Mouse (Mus musculus) limb, embryonic 15.5 days (tissue): Measurements from ENCODE around the gene Slc25a44. TPM values are rescaled to one million over a fixed set of nuclear protein-coding genes. Genes with fewer than 3 reads are reported as not detected.

Source experiments
- ATAC-seq: fragments of 200-750 bp; cut with Nextera tagmentation; 2 replicates; pipeline ENCODE4 v1.8.0; 2017; ENCODE audit warnings: low read depth, moderate TSS enrichment; ENCODE audit not compliant: insufficient number of reproducible peaks, low FRiP score, low TSS enrichment
- H3K27ac ChIP-seq: fragments of 300-500 bp; sonication (generic); 2 replicates; pipeline ENCODE4 v1.5.1; 2015; ENCODE audit warnings: moderate library complexity, mild to moderate bottlenecking, inconsistent platforms
- H3K27me3 ChIP-seq: fragments of 300-500 bp; sonication (generic); 2 replicates; pipeline ENCODE4 v1.6.1; 2015; ENCODE audit warnings: inconsistent platforms
- H3K36me3 ChIP-seq: fragments of 300-500 bp; sonication (generic); 2 replicates; pipeline ENCODE4 v1.6.1; 2015; ENCODE audit warnings: inconsistent platforms
- H3K4me1 ChIP-seq: fragments of 300-500 bp; sonication (generic); 2 replicates; pipeline ENCODE4 v1.6.1; 2015; ENCODE audit warnings: inconsistent platforms
- H3K4me2 ChIP-seq: fragments of 300-500 bp; sonication (generic); 2 replicates; pipeline ENCODE4 v1.6.1; 2015; ENCODE audit warnings: mild to moderate bottlenecking, inconsistent platforms
- H3K4me3 ChIP-seq: fragments of 300-500 bp; sonication (generic); 2 replicates; pipeline ENCODE4 v1.5.1; 2015; ENCODE audit warnings: mild to moderate bottlenecking, inconsistent platforms
- H3K9ac ChIP-seq: fragments of 300-500 bp; sonication (generic); 2 replicates; pipeline ENCODE4 v1.6.1; 2015; ENCODE audit warnings: inconsistent platforms
- H3K9me3 ChIP-seq: fragments of 300-500 bp; sonication (generic); 2 replicates; pipeline ENCODE4 v1.6.1; 2016; ENCODE audit warnings: inconsistent platforms
- WGBS: fragments of 180-500 bp; shearing (Covaris S2); methylation state at CpG from one replicate; pipeline ENCODE4 v1.1.7; 2015; 5-methylcytosine and 5-hydroxymethylcytosine counted together
- polyA plus RNA-seq: library from polyadenylated mRNA; unstranded; fragments of >200 nt; fragmentation: Nextera tagmentation; extraction: Ambion mirVana; gene quantifications from 2 replicates; pipeline ENCODE4 v1.2.1, GENCODE M21; 2015

Gene Slc25a44
- polyA plus RNA-seq, 1 experiment from 2014 or later = 16.5 TPM

- H3K4me2 ChIP-seq = peak overlapping the region; percentile 37; the same call in 1 of the 2 replicates
- no peak for ATAC-seq
- no peak overlapping the region for H3K4me3 ChIP-seq
- no peaks in the 10 kb centered on the region for H3K9me3 ChIP-seq
- no peaks in the 10 kb centered on the region for H3K27me3 ChIP-seq
- 79% methylated on average over 10 of the region's 10 CpGs for WGBS
- peaks cover 6% of the 10 kb centered on the region for H3K36me3 ChIP-seq
- H3K27ac ChIP-seq = no peak overlapping the region
- H3K4me1 ChIP-seq = peaks cover 24% of the 10 kb centered on the region
- no peak overlapping the region for H3K9ac ChIP-seq
Measured at GRCm38 (mm10) chr3:88425708-88426420, 925 bp upstream of the Slc25a44 start.

DNA sequence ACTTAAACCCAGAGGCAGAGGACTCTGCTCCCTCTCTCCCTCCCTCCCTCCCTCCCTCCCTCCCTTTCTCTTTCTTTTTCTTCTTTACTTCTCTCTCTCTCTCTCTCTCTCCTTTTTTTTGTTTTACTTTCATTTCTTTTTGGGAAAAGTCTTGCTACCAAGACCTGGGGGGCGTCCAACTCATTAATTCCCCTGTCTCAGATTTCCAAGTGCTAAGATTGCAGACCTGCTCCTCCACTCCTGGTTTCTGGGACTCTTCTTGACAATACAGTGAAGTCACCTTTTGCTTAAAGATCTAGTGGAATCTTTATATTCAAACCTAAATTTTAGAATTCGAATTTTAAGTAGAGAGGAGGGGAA lies 371 bp upstream of the Slc25a44 start:
- Histone ChIP-seq H3K4me3 (peak overlapping the region; percentile 79), H3K9me3 (no peaks in the 10 kb centered on the region), H3K4me1 (peaks cover 24% of the 10 kb centered on the region), H3K27ac (peak overlapping the region; percentile 51; the same call in 1 of the 2 replicates), H3K36me3 (peaks cover 12% of the 10 kb centered on the region), H3K4me2 (peak overlapping the region; percentile 37; the same call in 1 of the 2 replicates), H3K9ac (no peak overlapping the region), H3K27me3 (no peaks in the 10 kb centered on the region)
- ATAC-seq = no peak
- 5% methylated on average over 2 of the region's 2 CpGs for WGBS

DNA sequence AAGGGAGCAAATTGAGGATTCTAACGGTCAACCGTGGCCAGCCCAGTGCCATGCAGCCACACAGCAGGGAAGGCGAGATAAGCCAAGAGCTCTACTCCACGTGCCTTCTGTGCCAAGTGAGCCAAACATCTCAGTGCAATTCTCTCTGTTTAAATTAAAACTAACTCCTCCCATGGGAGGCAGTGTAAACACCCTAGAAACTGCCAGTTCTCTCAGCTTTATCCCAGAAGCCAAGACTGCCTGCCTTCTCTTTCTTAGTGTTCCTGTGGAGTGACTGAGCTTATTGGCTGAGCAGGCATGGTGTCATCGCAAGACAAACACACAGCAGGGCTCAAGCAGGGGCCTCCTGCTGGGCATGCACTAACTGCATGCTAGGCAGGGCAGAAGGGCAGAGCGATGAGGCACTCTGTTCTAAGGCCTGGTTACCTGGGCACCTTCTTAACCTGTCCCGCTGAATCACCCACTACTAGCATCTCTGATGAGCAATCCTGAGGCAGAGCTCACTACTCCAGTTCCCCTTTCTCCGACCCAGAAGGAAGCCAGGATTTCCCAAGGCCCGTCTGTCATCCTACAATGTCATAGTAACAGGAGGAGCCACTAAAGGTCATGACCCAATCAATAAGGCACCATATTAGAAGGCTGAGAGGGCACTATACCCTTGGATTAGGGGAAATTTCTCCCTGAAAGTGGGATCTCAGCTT lies 2.8 kb downstream of the Slc25a44 start:
- Histone ChIP-seq H3K27ac (no peak overlapping the region), H3K4me2 (no peak overlapping the region), H3K4me1 (peaks cover 24% of the 10 kb centered on the region), H3K36me3 (peaks cover 42% of the 10 kb centered on the region), H3K4me3 (no peak overlapping the region), H3K27me3 (no peaks in the 10 kb centered on the region), H3K9me3 (no peaks in the 10 kb centered on the region), H3K9ac (no peak overlapping the region)
- WGBS = 57% methylated on average over 9 of the region's 9 CpGs
- no peak for ATAC-seq

- Histone ChIP-seq H3K27ac (no peak overlapping the region), H3K27me3 (no peaks in the 10 kb centered on the region), H3K4me3 (no peak overlapping the region), H3K36me3 (peaks cover 54% of the 10 kb centered on the region), H3K4me1 (peaks cover 24% of the 10 kb centered on the region), H3K9me3 (no peaks in the 10 kb centered on the region), H3K4me2 (no peak overlapping the region), H3K9ac (no peak overlapping the region)
- no peak for ATAC-seq
- WGBS = 95% methylated on average over 19 of the region's 19 CpGs
Measured at GRCm38 (mm10) chr3:88420771-88421170, 4.2 kb downstream of the Slc25a44 start.

- no peak overlapping the region for H3K4me2 ChIP-seq
- H3K27ac ChIP-seq = no peak overlapping the region
- H3K27me3 ChIP-seq = no peaks in the 10 kb centered on the region
- H3K36me3 ChIP-seq = peaks cover 80% of the 10 kb centered on the region
- H3K4me3 ChIP-seq = no peak overlapping the region
- 85% methylated on average over 6 of the region's 6 CpGs for WGBS
- no peaks in the 10 kb centered on the region for H3K9me3 ChIP-seq
- no peak overlapping the region for H3K9ac ChIP-seq
- no peak for ATAC-seq
- peaks cover 12% of the 10 kb centered on the region for H3K4me1 ChIP-seq
Measured at GRCm38 (mm10) chr3:88418016-88418415, 6.9 kb downstream of the Slc25a44 start.

- Histone ChIP-seq H3K36me3 (peaks cover 92% of the 10 kb centered on the region), H3K9ac (no peak overlapping the region), H3K27ac (no peak overlapping the region), H3K4me2 (no peak overlapping the region), H3K27me3 (no peaks in the 10 kb centered on the region), H3K4me1 (peaks cover 5% of the 10 kb centered on the region), H3K4me3 (no peak overlapping the region), H3K9me3 (no peaks in the 10 kb centered on the region)
- no peak for ATAC-seq
- 88% methylated on average over 4 of the region's 4 CpGs for WGBS
Measured at GRCm38 (mm10) chr3:88415668-88416067, 9.3 kb downstream of the Slc25a44 start.

DNA sequence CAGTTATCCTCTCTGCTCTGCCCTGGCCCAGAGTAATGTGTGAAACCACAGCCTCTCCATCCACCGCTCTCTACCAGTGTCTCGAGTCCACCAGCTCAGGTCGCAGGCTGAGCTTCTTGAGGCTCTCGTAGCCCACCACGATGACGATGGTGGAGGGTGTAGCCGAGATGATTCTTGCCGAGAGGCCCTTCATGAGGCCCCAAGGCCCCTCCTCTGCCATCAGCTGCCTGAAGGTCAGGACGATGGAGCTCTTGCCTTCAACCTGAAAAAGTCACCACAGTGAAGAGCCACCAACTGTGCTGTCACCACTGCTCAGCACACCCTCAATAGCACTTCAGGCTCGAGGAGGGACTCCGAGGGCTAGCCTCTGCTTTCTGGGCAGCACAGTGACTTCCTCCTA lies 12.3 kb downstream of the Slc25a44 start:
- Histone ChIP-seq H3K36me3 (peaks cover 61% of the 10 kb centered on the region), H3K9ac (no peak overlapping the region), H3K27me3 (no peaks in the 10 kb centered on the region), H3K4me3 (no peak overlapping the region), H3K27ac (no peak overlapping the region; the same call in 1 of the 2 replicates), H3K4me1 (peaks cover 30% of the 10 kb centered on the region), H3K4me2 (no peak overlapping the region), H3K9me3 (no peaks in the 10 kb centered on the region)
- ATAC-seq = no peak
- WGBS = 89% methylated on average over 11 of the region's 11 CpGs

- Histone ChIP-seq H3K27me3 (no peaks in the 10 kb centered on the region), H3K9me3 (no peaks in the 10 kb centered on the region), H3K27ac (no peak overlapping the region), H3K9ac (0 out of 2 replicates have a peak overlapping the region, but pooled peaks have one; percentile 2), H3K4me3 (no peak overlapping the region), H3K36me3 (peaks cover 54% of the 10 kb centered on the region), H3K4me2 (no peak overlapping the region), H3K4me1 (peaks cover 38% of the 10 kb centered on the region)
- 89% methylated on average over 4 of the region's 4 CpGs for WGBS
- no peak for ATAC-seq
Measured at GRCm38 (mm10) chr3:88411681-88412080, 13.3 kb downstream of the Slc25a44 start.

- 21% methylated on average over 7 of the region's 7 CpGs for WGBS
- no peak overlapping the region; the same call in 1 of the 2 replicates for H3K9ac ChIP-seq
- H3K4me3 ChIP-seq = peak overlapping the region; percentile 68
- H3K4me2 ChIP-seq = peak overlapping the region; percentile 78
- H3K27me3 ChIP-seq = no peaks in the 10 kb centered on the region
- H3K4me1 ChIP-seq = peaks cover 38% of the 10 kb centered on the region
- no peaks in the 10 kb centered on the region for H3K9me3 ChIP-seq
- peak overlapping the region; percentile 93 for H3K27ac ChIP-seq
- ATAC-seq = no peak
- peaks cover 45% of the 10 kb centered on the region for H3K36me3 ChIP-seq
Measured at GRCm38 (mm10) chr3:88410645-88411031, 14.3 kb downstream of the Slc25a44 start.

DNA sequence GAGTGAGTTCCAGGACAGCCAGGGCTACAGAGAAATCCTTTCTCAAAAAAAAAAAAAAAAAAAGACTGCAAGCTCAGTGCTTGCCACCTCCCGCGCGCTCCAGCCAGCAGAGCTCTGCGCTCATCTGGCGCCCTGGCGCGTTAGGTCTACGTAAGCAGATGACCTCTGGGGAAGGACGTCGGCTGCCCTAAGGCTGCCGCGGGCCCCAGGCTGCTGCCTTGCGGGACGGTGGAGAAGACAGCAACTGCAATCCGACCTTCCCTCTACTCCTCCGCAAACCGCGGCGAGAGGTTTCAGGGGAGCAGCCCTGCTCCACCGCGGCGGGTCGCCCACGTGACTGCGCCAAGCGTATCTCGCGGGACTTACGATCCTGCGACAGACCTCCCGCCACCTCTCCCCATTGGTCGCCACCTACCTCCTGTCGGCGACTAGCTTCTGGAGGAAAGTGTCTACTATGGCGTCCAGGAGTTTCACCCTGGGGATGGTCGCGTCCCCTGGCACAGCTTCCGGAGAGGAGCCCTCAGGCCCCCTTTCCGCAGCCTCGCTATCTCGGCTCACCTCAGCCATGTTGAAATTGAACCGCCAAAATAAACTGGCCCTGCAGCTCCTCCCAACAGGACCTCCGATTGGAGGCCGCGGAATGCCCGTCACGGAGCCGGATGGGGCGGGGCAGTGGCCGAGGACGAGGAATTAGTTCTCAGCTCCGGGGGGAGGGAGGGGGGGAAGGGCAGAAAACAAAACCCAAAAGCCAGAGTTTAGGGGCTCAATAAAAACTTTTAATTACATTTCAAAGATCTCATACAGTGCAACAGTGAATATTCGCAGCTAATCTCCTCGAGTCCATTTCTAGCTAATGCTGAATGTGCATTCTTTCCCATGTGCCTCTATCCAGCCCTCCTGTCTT lies 14.9 kb downstream of the Slc25a44 start, which contains the start of gene Pmf1:
Gene Pmf1 (minus strand): TSS at position 591 of the 904 bp plus-strand sequence.
- Histone ChIP-seq H3K9me3 (no peaks in the 10 kb centered on the region), H3K4me3 (peak within 1 kb of the TSS; percentile 68), H3K9ac (peak within 1 kb of the TSS; percentile 90), H3K27me3 (no peaks in the 10 kb centered on the region), H3K27ac (peak within 1 kb of the TSS; percentile 93), H3K36me3 (peaks cover 39% of the 10 kb centered on the region), H3K4me2 (peak within 1 kb of the TSS; percentile 78), H3K4me1 (peaks cover 38% of the 10 kb centered on the region)
- WGBS = 1% methylated on average over 54 of the region's 54 CpGs
- ATAC-seq = peak; percentile 89

DNA sequence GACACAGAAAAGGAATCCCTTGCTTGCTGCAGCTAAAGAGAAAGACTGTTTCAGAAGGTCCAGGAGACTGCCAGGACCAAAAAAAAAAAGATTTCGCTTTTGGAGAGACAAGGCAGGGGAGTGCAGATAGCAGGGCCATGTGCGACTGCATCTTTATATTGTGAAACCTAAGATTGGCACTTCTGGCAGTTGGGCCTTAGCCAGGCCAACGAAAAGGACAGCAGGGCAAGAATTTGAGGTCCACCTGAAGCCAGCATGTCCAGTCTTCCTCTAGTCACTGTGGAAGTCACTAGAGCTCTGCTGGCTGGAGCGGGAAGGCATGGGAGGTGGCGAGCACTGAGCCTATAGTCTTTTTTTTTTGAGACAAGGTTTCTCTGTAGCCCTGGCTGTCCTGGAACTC lies 16.0 kb downstream of the Slc25a44 start:
- no peaks in the 10 kb centered on the region for H3K9me3 ChIP-seq
- H3K9ac ChIP-seq = no peak overlapping the region; the same call in 1 of the 2 replicates
- H3K36me3 ChIP-seq = peaks cover 30% of the 10 kb centered on the region
- no peak for ATAC-seq
- peaks cover 38% of the 10 kb centered on the region for H3K4me1 ChIP-seq
- H3K4me2 ChIP-seq = peak overlapping the region; percentile 78
- WGBS = 59% methylated on average over 5 of the region's 5 CpGs
- H3K27ac ChIP-seq = no peak overlapping the region
- no peaks in the 10 kb centered on the region for H3K27me3 ChIP-seq
- peak overlapping the region; percentile 68 for H3K4me3 ChIP-seq
